Mouse (Mus musculus) CH12.LX (cell line): Measurements from ENCODE around the gene Lix1. TPM values are rescaled to one million over a fixed set of nuclear protein-coding genes. Genes with fewer than 3 reads are reported as not detected.

Experiments used
- DNase-seq: peaks from one replicate; pipeline ENCODE4 v3.0.0-alpha.2; 2013; ENCODE audit errors: extremely low read depth
- H3K27ac ChIP-seq: 2 replicates; pipeline ENCODE4 v1.5.1; 2012; ENCODE audit warnings: low read depth, mild to moderate bottlenecking, control low read depth, moderate library complexity; ENCODE audit not compliant: insufficient read depth
- H3K27me3 ChIP-seq: replicated peaks from 2 replicates; pipeline ENCODE3; 2012; ENCODE audit warnings: inconsistent platforms
- H3K36me3 ChIP-seq, 2 experiments: replicated peaks in 1 of 2; 2 replicates each; pipeline versions ENCODE3 to v1.6.1; 2012; ENCODE audit warnings: inconsistent platforms in 1 of 2, low read length in 1 of 2, mild to moderate bottlenecking in 1 of 2, mixed read lengths in 1 of 2, moderate library complexity in 1 of 2; ENCODE audit not compliant: control insufficient read depth in 1 of 2, insufficient read depth in 1 of 2
- H3K4me1 ChIP-seq, 2 experiments: 2 replicates each; pipeline ENCODE4 v1.6.1; 2012; ENCODE audit warnings: inconsistent platforms in 1 of 2, moderate library complexity in 1 of 2; ENCODE audit not compliant: insufficient read depth in 2 of 2, control insufficient read depth in 1 of 2
- H3K4me2 ChIP-seq: 2 replicates; pipeline ENCODE4 v1.6.1; 2012; ENCODE audit warnings: low read depth, mild to moderate bottlenecking, control low read depth; ENCODE audit not compliant: poor library complexity, insufficient read depth, severe bottlenecking
- H3K4me3 ChIP-seq, 3 experiments: fragments of 150-350 bp in 1 of 3; sonication (generic) in 1 of 3; replicated peaks in 1 of 3; 2 replicates each; pipeline versions ENCODE3 to v1.5.1; 2011 to 2012; ENCODE audit warnings: low read depth in 2 of 3, low read length in 2 of 3, mild to moderate bottlenecking in 2 of 3, moderate library complexity in 2 of 3, control low read depth in 1 of 3, improper control_type of control experiment in 1 of 3, inconsistent platforms in 1 of 3, mixed read lengths in 1 of 3; ENCODE audit not compliant: poor library complexity in 1 of 3
- H3K79me2 ChIP-seq: replicated peaks from 2 replicates; pipeline ENCODE4 v1.6.1; 2012; ENCODE audit warnings: mild to moderate bottlenecking, moderate library complexity; ENCODE audit not compliant: control insufficient read depth, poor library complexity, insufficient read depth, severe bottlenecking; ENCODE audit errors: extremely low read depth
- H3K9ac ChIP-seq: 2 replicates; pipeline ENCODE4 v1.6.1; 2012; ENCODE audit warnings: low read depth, mild to moderate bottlenecking, control low read depth, moderate library complexity; ENCODE audit not compliant: insufficient read depth
- H3K9me3 ChIP-seq: replicated peaks from 2 replicates; pipeline ENCODE3; 2012; ENCODE audit warnings: low read length, inconsistent platforms, mixed read lengths
- BHLHE40 ChIP-seq: IDR thresholded peaks from 2 replicates; pipeline ENCODE4 v1.6.1; 2011; ENCODE audit warnings: mild to moderate bottlenecking, low read depth, low read length, improper control_type of control experiment
- CHD1 ChIP-seq: IDR thresholded peaks from 2 replicates; pipeline ENCODE4 v1.6.1; 2012; ENCODE audit warnings: low read depth, low read length, improper control_type of control experiment, inconsistent platforms
- CTCF ChIP-seq, 2 experiments: IDR thresholded peaks in 1 of 2; conservative IDR thresholded peaks in 1 of 2; 2 replicates each; pipeline ENCODE4 v1.5.1; 2011 to 2012; ENCODE audit warnings: low read depth in 2 of 2, low read length in 2 of 2, improper control_type of control experiment in 1 of 2, inconsistent platforms in 1 of 2, mild to moderate bottlenecking in 1 of 2, moderate library complexity in 1 of 2
- E2F4 ChIP-seq: IDR thresholded peaks from 2 replicates; pipeline ENCODE4 v1.6.1; 2011; ENCODE audit warnings: low read depth, low read length, improper control_type of control experiment; ENCODE audit not compliant: insufficient replicate concordance
- GABPA ChIP-seq: IDR thresholded peaks from 2 replicates; pipeline ENCODE4 v1.6.1; 2012; ENCODE audit warnings: low read depth, low read length, improper control_type of control experiment, inconsistent platforms; ENCODE audit not compliant: insufficient replicate concordance
- HCFC1 ChIP-seq: IDR thresholded peaks from 2 replicates; pipeline ENCODE4 v1.6.1; 2012; ENCODE audit warnings: low read depth, mild to moderate bottlenecking, inconsistent platforms, low read length, improper control_type of control experiment
- JUN ChIP-seq: IDR thresholded peaks from 2 replicates; pipeline ENCODE4 v1.6.1; 2011; ENCODE audit warnings: low read depth, mild to moderate bottlenecking, low read length, improper control_type of control experiment, moderate library complexity; ENCODE audit not compliant: insufficient read depth
- JUND ChIP-seq: conservative IDR thresholded peaks from 2 replicates; pipeline ENCODE4 v1.6.1; 2011; ENCODE audit warnings: low read depth, low read length, improper control_type of control experiment
- KAT2A ChIP-seq: IDR thresholded peaks from 2 replicates; pipeline ENCODE4 v1.6.1; 2012; ENCODE audit warnings: low read length, improper control_type of control experiment, inconsistent platforms; ENCODE audit not compliant: insufficient replicate concordance
- MAX ChIP-seq: IDR thresholded peaks from 2 replicates; pipeline ENCODE4 v1.6.1; 2011; ENCODE audit warnings: low read length, improper control_type of control experiment
- MEF2A ChIP-seq: IDR thresholded peaks from 2 replicates; pipeline ENCODE4 v1.6.1; 2014; ENCODE audit warnings: low read depth, mild to moderate bottlenecking, inconsistent platforms, low read length, improper control_type of control experiment, borderline replicate concordance
- NELFE ChIP-seq: IDR thresholded peaks from 2 replicates; pipeline ENCODE4 v1.6.1; 2011; ENCODE audit warnings: low read depth, low read length, improper control_type of control experiment
- PAX5 ChIP-seq: IDR thresholded peaks from 2 replicates; pipeline ENCODE4 v1.6.1; 2012; ENCODE audit warnings: low read length, inconsistent platforms, mixed read lengths
- POLR2A ChIP-seq: IDR thresholded peaks from 2 replicates; pipeline ENCODE4 v1.6.1; 2011; ENCODE audit warnings: low read depth, mild to moderate bottlenecking, improper control_type of control experiment, low read length
- RAD21 ChIP-seq: IDR thresholded peaks from 2 replicates; pipeline ENCODE4 v1.6.1; 2011; ENCODE audit warnings: low read depth, mild to moderate bottlenecking, low read length, improper control_type of control experiment, moderate library complexity
- SMC3 ChIP-seq: IDR thresholded peaks from 2 replicates; pipeline ENCODE4 v1.6.1; 2011; ENCODE audit warnings: low read depth, low read length, improper control_type of control experiment
- TBP ChIP-seq: conservative IDR thresholded peaks from 2 replicates; pipeline ENCODE4 v1.6.1; 2011; ENCODE audit warnings: low read depth, low read length, improper control_type of control experiment
- UBTF ChIP-seq: IDR thresholded peaks from 2 replicates; pipeline ENCODE4 v1.6.1; 2012; ENCODE audit warnings: low read depth, mild to moderate bottlenecking, inconsistent platforms, low read length, improper control_type of control experiment, moderate library complexity
- USF1 ChIP-seq: IDR thresholded peaks from 2 replicates; pipeline ENCODE4 v1.6.1; 2014; ENCODE audit warnings: low read depth, mild to moderate bottlenecking, inconsistent platforms, low read length, improper control_type of control experiment
- ZNF384 ChIP-seq: IDR thresholded peaks from 2 replicates; pipeline ENCODE4 v1.6.1; 2012; ENCODE audit warnings: low read depth, low read length, improper control_type of control experiment, inconsistent platforms
- dilution Hi-C: fragments of 300-500 bp; cut with MboI; formaldehyde crosslinking; loops from 2 replicates; pipeline ENCODE4 v1.14.3; 2020; ENCODE audit warnings: low sequenced_read_pairs; ENCODE audit not compliant: extremely low pct_unique_long_range_greater_than_20kb, extremely low pct_ligation_motif_present
- in situ Hi-C: fragments of 300-500 bp; cut with MboI; formaldehyde crosslinking; loops from 3 replicates; pipeline ENCODE4 v1.14.3; 2019; ENCODE audit warnings: low sequenced_read_pairs, low pct_ligation_motif_present, low pct_unique_long_range_greater_than_20kb, mixed read lengths
- polyA plus RNA-seq: library from polyadenylated mRNA; unstranded; fragments of >175 nt; gene quantifications from 2 replicates; pipeline ENCODE4 v1.2.1, GENCODE M21; 2012; ENCODE audit warnings: low read depth; ENCODE audit not compliant: insufficient read length
- total RNA-seq, 2 experiments: library from RNA; depleted of rRNA; stranded (reverse); fragments of 300-350 nt in 1 of 2; fragments of >200 nt in 1 of 2; gene quantifications; 2 replicates each; pipeline ENCODE4 v1.2.3; 2012 to 2014

The Lix1 gene
- total and polyA plus RNA-seq, 3 experiments: 0.49 to 1.4 (median 1.0) TPM

GRCm38 (mm10) chr17:17444297-17444886 is 41.9 kb downstream of the Lix1 start:
- Histone ChIP-seq H3K36me3 (no peaks in the 10 kb centered on the region), H3K27me3 (no peaks in the 10 kb centered on the region), H3K9ac (no peak overlapping the region), H3K79me2 (no peaks in the 10 kb centered on the region), H3K9me3 (no peaks in the 10 kb centered on the region), H3K4me1 (peaks cover 0 to 13% of the 10 kb centered on the region in 2 experiments; a peak in 1 of 4 replicates), H3K4me3 (no peak overlapping the region), H3K4me2 (no peak overlapping the region), H3K27ac (no peak overlapping the region)
- in situ Hi-C loops: no loop called here
- DNase-seq: no peak
- dilution Hi-C loops: no loop called here
- no peak for TF ChIP-seq PAX5
- no peak for TF ChIP-seq MEF2A

- in situ Hi-C loops: no loop called here
- TF ChIP-seq USF1 (no peak), POLR2A (no peak), MAX (no peak), HCFC1 (no peak), NELFE (no peak), SMC3 (no peak), CHD1 (no peak), CTCF (conservative IDR thresholded peaks at IDR 0.05 in 1 of 2, IDR thresholded peaks at IDR 0.05 in 1 of 2; ENCODE audit: low read depth in 2 of 2, low read length in 2 of 2) (no peak), KAT2A (no peak), E2F4 (no peak), GABPA (no peak)
Measured at GRCm38 (mm10) chr17:17446683-17447082, 44.2 kb downstream of the Lix1 start.

GRCm38 (mm10) chr17:17447821-17448220 is 45.3 kb downstream of the Lix1 start:
- no peaks in the 10 kb centered on the region for H3K79me2 ChIP-seq
- dilution Hi-C loops: no loop called here
- no peaks in the 10 kb centered on the region for H3K9me3 ChIP-seq
- peaks cover 0 to 44% of the 10 kb centered on the region in 2 experiments; a peak in 2 of 4 replicates for H3K4me1 ChIP-seq
- in situ Hi-C loops: no loop called here
- H3K9ac ChIP-seq: no peak overlapping the region
- no peaks in the 10 kb centered on the region for H3K27me3 ChIP-seq
- no peaks in the 10 kb centered on the region for H3K36me3 ChIP-seq
- H3K27ac ChIP-seq: no peak overlapping the region
- H3K4me3 ChIP-seq: no peak overlapping the region
- DNase-seq: no peak
- no peak for TF ChIP-seq ZNF384
- no peak for TF ChIP-seq RAD21
- no peak for TF ChIP-seq HCFC1
- no peak for TF ChIP-seq TBP
- no peak for TF ChIP-seq JUND
- TF ChIP-seq CTCF (conservative IDR thresholded peaks at IDR 0.05 in 1 of 2, IDR thresholded peaks at IDR 0.05 in 1 of 2; ENCODE audit: low read depth in 2 of 2, low read length in 2 of 2): no peak
- no peak for TF ChIP-seq BHLHE40
- TF ChIP-seq UBTF: no peak
- no peak for TF ChIP-seq CHD1
- TF ChIP-seq JUN: no peak
- no peak for TF ChIP-seq SMC3
- H3K4me2 ChIP-seq: no peak overlapping the region

More at GRCm38 (mm10) chr17:17446683-17447082, 44.2 kb downstream of the Lix1 start:
- DNase-seq: no peak
- Histone ChIP-seq H3K27me3 (no peaks in the 10 kb centered on the region), H3K36me3 (no peaks in the 10 kb centered on the region), H3K4me1 (peaks cover 0 to 33% of the 10 kb centered on the region in 2 experiments; a peak in 2 of 4 replicates), H3K4me2 (no peak overlapping the region), H3K27ac (no peak overlapping the region), H3K79me2 (no peaks in the 10 kb centered on the region), H3K9me3 (no peaks in the 10 kb centered on the region), H3K4me3 (no peak overlapping the region), H3K9ac (no peak overlapping the region)
- dilution Hi-C loops: no loop called here
